Mouse (Mus musculus) Patski (cell line): ENCODE results near the gene Lrrc36. TPM values are rescaled to one million over a fixed set of nuclear protein-coding genes. Genes with fewer than 3 reads are reported as not detected.

Source experiments
- ATAC-seq: fragments of 100-300 bp; one replicate; pipeline ENCODE4 v1.8.0; 2021
- CTCF ChIA-PET: fragments of 350-600 bp; sonication (Branson Sonifier 250); formaldehyde crosslinking; loops from one replicate; lab custom pipeline; 2022; ENCODE audit warnings: inconsistent platforms; lab: Charles Lee
- POLR2A ChIA-PET: fragments of 350-600 bp; sonication (Branson Sonifier 250); formaldehyde crosslinking; loops from one replicate; lab custom pipeline; 2022; ENCODE audit warnings: antibody characterized with exemption, inconsistent platforms; lab: Charles Lee
- DNase-seq: peaks from one replicate; pipeline ENCODE4 v3.0.0-alpha.2; 2011; ENCODE audit warnings: low read depth, low spot score
- H3K27me3 ChIP-seq: fragments of 371-371 bp; one replicate; pipeline ENCODE4 v1.5.1; 2021
- CTCF ChIP-seq: fragments of 100-300 bp; IDR thresholded peaks from one replicate; pipeline ENCODE4 v1.5.1; 2021
- in situ Hi-C: fragments of 300-500 bp; cut with MboI; formaldehyde crosslinking; loops from 3 replicates; pipeline ENCODE4 v1.11.1; 2018; ENCODE audit warnings: low pct_unique_long_range_greater_than_20kb, mixed read lengths
- polyA plus RNA-seq: library from polyadenylated mRNA; unstranded; gene quantifications from one replicate; pipeline ENCODE4 v1.2.3, GENCODE M21; 2021

Gene Lrrc36
- polyA plus RNA-seq, 1 experiment from 2014 or later: not detected

DNA sequence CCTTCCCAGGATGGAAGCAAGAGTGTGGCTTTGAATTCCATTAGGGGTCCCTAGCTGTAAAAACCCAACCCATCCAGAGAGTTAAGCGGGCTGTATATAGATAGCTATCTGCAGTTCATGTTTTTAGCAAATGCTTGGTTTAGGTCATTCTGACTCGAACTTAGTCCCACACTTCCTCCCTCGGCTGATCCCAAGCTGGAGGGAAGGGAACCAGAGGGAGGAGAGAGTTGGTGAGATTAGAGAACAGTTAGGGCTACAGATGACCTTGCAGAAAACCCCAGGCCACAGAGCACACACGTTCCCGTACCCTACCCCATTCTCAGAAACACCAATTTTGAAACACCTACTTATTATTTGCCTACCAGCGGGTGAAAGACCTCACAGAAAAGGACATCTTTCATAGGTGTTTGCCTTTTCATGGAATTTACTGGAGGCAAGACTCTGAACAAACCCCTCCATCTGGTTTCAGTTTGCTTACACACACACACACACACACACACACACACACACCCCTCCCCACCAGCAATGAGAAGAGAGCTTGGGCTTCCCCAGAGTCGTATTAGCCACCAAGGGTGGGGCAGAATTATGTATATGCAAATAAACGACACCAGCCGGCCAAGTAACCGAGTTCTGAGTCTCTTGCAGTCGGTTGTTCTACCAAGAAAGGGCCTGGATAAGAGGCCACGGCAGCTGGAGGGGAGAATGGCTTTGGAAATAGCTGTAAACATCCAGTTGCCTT is 96.8 kb downstream of the Lrrc36 start:
- ATAC-seq (no peak), DNase-seq (no peak)
- CTCF ChIA-PET: interaction anchor here (1.3 kb wide), 1 partner anchor 23 kb away, joined by 3 read pairs; no protein-coding TSS in a partner anchor
- H3K27me3 ChIP-seq: no peaks in the 10 kb centered on the region
- no peak for TF ChIP-seq CTCF
- POLR2A ChIA-PET: interaction anchor here (0.7 kb wide), 1 partner anchor 42 kb away, joined by 4 read pairs; no protein-coding TSS in a partner anchor
- in situ Hi-C loops: no loop called here

Other genes starting within 250 kb of the Lrrc36 start
- 64.4 TPM for gene Cbfb, start 242.9 kb upstream of the Lrrc36 start, polyA plus RNA-seq
- gene D230025D16Rik, start 188.4 kb upstream of the Lrrc36 start, polyA plus RNA-seq: 23.1 TPM
- gene B3gnt9, start 158.4 kb upstream of the Lrrc36 start, polyA plus RNA-seq: 2.1 TPM
- 22.9 TPM for gene Tradd, start 149.0 kb upstream of the Lrrc36 start, polyA plus RNA-seq
- gene Fbxl8, start 148.9 kb upstream of the Lrrc36 start, polyA plus RNA-seq: 12.6 TPM
- gene Hsf4, start 143.8 kb upstream of the Lrrc36 start, polyA plus RNA-seq: 0.12 TPM
- gene Nol3, start 137.4 kb upstream of the Lrrc36 start, polyA plus RNA-seq: 1.7 TPM
- gene 4931428F04Rik, start 123.7 kb upstream of the Lrrc36 start, polyA plus RNA-seq: 10.7 TPM
- gene Exoc3l, start 117.5 kb upstream of the Lrrc36 start, polyA plus RNA-seq: 2.4 TPM
- 72.6 TPM for gene E2f4, start 115.9 kb upstream of the Lrrc36 start, polyA plus RNA-seq
- 7.2 TPM for gene Elmo3, start 108.0 kb upstream of the Lrrc36 start, polyA plus RNA-seq
- gene Lrrc29, start 87.3 kb upstream of the Lrrc36 start, polyA plus RNA-seq: 0.83 TPM
- 64.8 TPM for gene Tmem208, start 87.2 kb upstream of the Lrrc36 start, polyA plus RNA-seq
- 41.7 TPM for gene Fhod1, start 65.6 kb upstream of the Lrrc36 start, polyA plus RNA-seq
- 11.0 TPM for gene Slc9a5, start 64.7 kb upstream of the Lrrc36 start, polyA plus RNA-seq
- 0.77 TPM for gene Plekhg4, start 40.3 kb upstream of the Lrrc36 start, polyA plus RNA-seq
- gene Kctd19, start 69 bp upstream of the Lrrc36 start, polyA plus RNA-seq: not detected
- gene Tppp3, start 58.0 kb downstream of the Lrrc36 start, polyA plus RNA-seq: 2.7 TPM
- 68.3 TPM for gene Zdhhc1, start 83.3 kb downstream of the Lrrc36 start, polyA plus RNA-seq
- 8.2 TPM for gene Hsd11b2, start 105.2 kb downstream of the Lrrc36 start, polyA plus RNA-seq
- 159 TPM for gene Atp6v0d1, start 152.5 kb downstream of the Lrrc36 start, polyA plus RNA-seq
- gene Ripor1, start 191.7 kb downstream of the Lrrc36 start, polyA plus RNA-seq: 84.2 TPM
- 62.5 TPM for gene Ctcf, start 223.0 kb downstream of the Lrrc36 start, polyA plus RNA-seq
- 0.30 TPM for gene Agrp, start 223.8 kb downstream of the Lrrc36 start, polyA plus RNA-seq